Mouse (Mus musculus): ENCODE results near the gene Barhl2.

Gene Barhl2

DNA sequence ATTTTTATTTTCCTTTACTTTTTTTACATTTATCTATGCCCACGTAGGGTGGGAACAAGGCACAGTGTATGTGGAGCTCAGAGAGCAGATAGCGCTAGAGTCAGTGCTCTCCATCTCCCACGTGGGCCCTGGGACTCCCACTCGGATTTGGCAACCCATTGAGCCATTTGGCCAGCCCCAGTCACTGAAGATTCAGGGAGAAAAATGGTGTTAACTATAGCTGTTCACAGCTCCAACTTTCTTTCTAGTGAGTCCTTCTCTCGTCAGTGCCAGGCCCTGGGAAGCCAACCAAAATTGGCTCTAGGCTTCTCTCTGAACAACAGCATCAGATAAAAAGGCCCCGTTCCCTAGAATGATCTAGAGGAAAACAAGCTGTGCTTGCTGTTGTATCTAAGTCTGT is 42.2 kb downstream of the Barhl2 start:
- no peak for DNase-seq (ENCODE audit: low spot score in 2 of 2)

- no peak for DNase-seq (ENCODE audit: low spot score in 2 of 2)
Observed at GRCm38 (mm10) chr5:106402761-106403160, 55.2 kb downstream of the Barhl2 start.
